Mouse (Mus musculus) frontal cortex, postnatal 10 days (tissue): Measurements from ENCODE around the gene Fam185a.

Experiments used
- DNase-seq, 2 experiments: peaks; one replicate each; pipeline ENCODE4 v3.0.0; 2022; ENCODE audit warnings: low spot score in 2 of 2, mixed read lengths in 1 of 2

Gene Fam185a

DNA sequence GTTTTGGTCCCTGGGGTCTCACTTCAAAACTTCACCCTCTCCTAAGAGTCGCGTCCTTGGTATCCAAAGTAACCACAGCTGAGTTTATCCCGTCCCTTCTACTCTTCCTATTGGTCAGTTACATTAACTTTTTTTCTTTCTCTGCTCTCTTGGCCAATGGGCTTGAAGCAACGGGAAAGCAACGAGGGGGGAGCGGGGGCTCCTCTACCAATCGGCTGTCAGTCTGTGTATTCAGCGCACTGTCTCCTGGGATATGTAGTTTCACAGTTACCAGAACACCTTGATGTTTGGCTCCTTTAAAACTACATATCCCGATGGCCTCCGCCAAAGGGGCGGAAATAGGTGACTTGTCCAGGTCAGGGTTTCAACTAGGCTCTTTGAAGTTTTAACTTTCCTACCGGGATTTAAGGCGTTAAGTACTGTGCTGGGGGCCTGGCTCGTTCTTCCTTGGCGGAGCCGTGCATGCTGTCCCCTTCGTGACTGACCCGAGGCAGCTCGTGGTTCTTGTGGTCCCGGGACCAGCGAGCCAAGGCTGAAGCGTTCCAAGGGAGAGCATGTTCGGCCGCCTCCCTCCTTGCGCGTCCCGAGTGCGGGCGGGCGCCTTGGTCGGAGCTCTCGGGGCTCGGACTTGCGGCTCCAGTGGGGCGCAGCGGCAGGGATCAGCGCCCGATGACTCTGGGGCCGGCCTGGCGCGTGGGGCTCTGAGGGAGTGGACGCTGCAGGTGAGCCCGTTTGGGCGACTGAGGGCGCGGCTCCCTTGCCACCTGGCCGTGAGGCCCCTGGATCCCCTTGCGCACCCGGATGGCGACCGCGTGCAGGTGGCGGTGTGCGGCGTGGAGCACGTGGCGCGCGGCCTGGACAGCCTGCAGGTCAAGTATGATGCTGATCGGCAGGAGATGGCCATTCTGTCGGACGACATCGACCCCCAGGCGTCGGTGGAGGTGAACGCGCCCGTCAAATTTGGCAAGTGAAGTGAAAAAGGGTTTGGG lies at the start of gene Fam185a, which contains the start of gene Ccdc146:
Gene Fam185a (plus strand): TSS at position 345 of the 989 bp plus-strand sequence.
Gene Ccdc146 (minus strand): TSS at position 64 of the 989 bp plus-strand sequence.
- peak; percentile 91 to 97 for DNase-seq

DNA sequence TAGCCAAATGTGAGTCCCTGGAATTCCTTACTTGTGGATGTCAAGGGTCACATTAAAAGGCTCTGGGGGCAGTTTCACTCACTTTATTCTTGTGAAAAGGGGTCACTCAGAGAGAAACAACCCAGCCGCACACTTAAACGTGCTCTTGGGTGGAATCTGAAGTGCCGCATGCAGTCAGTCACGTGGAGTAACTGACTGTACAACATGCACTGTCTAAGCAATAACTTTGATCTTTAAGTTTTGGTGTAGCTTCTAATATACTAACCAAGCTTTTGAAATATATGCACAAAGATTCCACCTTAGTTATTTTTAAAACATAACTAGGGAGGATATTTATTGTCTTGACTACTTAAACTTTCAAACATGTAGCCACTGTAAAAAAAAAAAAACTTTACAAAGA lies 47.8 kb upstream of the Fam185a start:
- DNase-seq: no peak

DNA sequence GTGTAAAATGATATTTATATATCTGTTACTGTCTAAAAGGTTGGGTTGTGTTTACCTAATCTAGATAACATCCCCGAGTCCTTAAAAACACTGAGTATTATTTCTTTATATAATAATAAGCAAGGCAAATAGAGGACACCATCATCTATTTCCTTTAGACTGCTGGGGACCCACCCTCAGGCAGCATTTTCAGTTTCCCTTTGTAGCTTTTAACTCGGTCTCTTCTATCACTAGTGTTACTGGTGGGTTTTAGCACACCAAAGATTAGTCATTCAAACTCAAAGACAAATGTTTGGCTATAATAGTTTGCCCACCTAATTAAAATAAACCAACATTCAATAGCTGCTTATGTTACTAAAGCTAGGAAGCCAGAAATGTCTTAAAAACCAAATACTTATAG lies 46.4 kb upstream of the Fam185a start:
- DNase-seq: no peak

DNA sequence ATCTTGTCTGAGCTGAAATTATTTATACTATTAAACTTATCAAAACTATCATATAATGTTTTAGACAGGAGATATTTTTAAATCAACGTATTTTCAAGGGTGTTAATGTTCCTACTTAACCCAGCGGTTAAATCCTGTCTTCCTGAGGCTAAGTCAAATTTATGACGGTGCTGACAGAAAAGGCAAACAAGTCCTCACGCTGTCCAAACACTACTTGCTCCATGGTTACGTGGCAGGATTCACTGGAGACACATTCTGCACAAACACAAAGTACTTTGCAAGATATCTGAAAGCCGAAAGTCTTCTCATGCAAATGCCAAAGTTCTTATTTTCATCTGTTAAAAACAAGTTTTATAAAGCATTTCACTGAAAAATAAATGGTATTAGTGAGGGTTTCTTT lies 42.8 kb upstream of the Fam185a start:
- no peak for DNase-seq

DNA sequence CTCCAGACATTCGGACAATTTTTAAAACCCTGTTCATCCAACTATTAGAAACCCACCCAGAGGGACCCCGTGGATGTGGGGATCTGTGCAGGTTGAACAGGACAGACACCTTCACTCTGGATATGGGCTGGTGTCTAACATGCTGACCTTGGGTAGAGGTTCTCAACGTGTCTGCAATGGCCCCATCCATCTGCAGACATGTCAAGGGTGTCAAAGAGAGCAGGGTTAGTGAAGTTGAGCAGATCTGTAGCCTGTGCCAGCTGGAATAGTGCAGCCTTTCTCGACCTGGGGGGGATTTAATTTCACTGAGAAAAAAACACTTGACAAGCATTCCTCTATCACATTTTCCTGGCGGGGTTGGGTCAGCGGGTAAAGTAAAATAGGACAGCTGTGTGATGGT lies 42.1 kb upstream of the Fam185a start:
- no peak for DNase-seq

DNA sequence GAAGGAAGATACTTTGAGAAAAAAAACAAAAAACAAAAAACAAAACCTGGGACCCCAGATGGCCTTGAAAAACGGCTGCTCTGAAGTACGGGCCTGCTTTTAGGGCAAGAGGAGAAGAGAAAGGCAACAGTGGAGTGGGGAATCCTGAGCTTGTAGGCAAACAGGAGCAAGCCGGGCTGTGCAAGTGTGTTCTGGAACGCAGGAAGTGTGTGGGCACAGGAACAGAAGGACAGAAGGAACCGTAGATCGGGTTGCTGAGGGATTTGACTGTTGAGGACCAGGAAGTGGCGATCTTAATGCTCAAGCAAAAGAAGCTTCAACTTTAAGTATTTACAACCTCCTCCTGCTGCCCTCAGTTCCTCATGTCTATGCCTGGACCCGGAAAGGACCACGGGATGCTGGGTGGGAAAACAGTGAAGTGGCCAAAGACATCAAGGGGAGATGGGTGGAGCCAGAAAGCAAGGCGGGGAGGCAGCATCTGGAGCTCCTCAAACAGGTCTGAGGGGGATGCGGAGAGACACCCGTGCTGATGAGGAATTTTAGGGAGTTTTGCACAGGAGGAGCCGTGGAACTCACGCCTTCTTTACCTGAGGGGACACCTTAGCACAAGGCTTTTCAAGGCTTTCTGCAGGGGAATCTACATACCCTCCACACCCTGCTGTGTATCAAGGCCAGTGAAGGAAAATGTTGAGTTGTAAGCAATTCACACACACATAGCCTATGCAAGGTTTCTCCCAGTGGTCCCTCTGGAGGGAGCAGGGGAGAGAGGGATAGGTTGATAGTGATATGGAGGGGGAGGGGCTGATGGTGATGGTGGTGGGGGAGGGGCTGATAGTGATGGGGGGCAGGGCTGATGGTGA lies 41.1 kb upstream of the Fam185a start:
- DNase-seq: no peak

DNA sequence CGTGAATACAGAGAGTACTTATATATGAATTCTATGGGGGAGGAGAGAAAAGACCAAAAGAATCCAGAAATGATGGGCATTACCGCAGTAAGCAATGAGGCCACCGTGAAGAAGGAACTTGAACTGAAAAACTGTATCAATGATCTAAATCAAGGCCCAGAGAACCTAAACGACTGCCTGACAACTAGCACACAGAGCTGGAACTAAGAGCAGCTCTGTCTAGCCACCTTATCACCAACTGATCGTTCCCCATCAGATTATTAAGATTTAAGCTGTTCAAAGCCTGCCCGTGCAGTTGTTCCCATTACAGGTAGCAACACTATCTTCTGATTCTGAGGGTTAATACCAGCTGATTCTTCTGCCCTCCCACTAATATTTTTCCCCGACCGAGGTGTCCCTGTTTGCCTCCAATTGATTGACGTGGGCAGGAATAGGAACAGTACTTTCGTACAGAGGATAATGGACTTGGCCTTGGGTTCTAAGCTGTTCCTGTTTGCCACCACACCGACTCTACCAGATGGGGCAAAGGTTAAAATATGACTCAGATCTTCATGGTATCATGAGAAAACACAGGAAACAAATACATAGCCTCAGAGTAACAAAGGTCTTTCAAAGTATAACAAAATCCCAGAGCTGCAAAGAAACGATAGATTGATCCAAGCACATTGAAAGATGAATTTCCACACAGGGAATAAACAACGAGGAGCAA lies 40.4 kb upstream of the Fam185a start:
- no peak for DNase-seq

DNA sequence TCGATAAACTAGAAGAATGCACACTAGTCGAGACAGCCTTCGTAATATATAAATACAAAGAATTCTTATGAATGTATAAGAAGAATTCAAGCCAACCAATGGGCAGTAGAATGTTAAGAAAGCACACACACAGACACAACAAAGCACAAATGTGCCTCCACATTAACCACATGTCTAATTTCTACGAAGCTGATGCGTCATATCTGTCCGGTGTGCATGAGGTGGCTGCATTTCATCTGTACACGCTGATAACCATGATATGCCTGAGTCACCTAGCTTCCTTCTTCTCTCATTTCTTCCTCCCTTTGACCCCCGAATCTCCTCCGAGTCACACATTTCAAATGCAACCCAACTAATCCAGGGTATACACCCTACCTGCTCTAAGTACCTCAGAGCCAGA lies 39.8 kb upstream of the Fam185a start:
- no peak for DNase-seq

DNA sequence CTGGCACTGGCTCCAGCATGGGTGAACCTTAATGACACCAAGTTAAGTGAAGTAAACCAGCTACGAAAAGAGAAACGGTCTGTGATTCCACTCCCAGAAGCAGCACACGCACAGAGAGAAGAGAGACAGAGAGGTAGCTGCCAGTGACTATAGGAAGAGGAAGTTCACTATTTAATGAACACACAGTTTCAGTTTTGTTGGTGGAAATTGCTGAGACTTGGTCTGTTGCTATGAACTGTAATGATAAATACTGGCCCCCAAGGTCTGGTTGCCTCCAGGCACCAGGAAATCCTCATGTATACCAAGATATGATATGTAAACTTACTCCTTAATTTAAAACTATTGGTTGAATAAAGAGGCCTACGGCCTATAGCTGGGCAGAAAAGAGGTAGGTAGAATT lies 38.3 kb upstream of the Fam185a start:
- no peak for DNase-seq

DNA sequence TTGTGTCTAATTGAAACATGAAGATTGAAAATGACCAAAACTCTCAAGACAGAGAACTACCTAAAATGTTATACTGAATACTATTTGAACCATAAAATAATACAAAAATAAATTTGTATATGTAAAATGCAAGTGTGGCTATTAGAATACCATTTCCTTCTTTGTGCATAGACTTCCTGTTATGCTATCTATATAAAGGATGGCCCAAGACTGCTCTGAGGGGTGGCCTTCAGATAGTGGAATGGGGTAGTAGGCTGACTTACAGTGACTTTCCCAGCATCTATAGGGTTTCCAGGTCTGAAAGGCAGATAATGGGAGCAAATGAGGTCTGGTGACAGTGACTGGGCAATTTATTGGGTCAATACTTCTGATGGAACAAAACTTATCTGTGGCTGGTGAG lies 37.4 kb upstream of the Fam185a start:
- DNase-seq: no peak

DNA sequence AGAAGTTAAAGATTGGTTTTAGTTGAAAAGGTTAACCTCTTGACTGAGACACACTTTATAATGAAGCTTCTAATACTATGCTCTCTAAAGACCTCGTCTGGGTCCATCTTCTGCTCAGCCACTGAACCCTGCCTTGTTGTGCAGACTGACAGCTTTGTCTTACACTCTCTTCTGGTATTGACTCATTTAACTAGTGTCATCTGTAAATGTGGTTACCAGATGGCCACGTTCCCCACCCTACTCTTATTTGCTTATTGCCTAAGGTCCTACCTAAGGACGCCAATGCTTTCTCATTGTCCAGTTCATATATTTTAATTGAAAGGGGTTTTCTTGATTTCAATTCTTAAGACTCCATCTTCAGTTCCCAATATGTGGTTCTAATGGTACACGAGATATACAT lies 35.9 kb upstream of the Fam185a start:
- DNase-seq: no peak

DNA sequence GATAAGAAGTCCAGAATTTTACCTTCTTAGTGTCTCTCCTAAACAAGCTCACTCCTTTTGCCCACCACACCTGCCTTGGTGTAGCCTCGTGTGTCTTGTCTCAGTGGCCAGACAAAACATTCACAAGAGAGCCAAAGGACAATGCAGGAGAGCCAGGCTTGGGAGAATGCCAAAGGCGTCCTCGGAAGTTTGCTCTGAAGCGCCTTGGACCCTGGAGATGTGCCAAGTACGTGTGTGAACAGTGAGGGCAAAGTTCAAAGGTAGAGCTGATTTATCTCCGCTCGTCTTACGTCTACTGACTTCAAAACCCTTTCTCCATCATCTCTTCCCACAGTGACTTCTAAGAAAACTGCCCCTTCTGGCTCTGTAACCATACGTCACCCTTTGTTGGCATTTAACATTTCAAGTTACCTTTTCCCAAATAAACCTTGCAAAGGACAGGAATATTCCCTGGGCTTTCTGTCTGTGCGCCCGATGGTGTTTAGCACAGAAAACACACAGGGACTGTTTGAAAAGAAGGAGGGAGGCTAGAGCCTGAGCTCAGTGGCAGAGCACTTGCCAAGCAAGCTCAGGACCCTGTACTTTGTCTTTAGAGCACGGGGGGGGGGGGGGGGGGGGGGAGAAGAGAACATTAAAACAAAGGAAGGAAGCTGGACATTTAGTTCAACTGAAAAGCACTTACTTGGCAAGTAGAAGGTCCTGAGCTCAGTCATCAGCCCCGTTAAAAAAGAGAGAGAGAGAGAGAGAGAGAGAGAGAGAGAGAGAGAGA lies 33.0 kb upstream of the Fam185a start:
- DNase-seq: no peak

DNA sequence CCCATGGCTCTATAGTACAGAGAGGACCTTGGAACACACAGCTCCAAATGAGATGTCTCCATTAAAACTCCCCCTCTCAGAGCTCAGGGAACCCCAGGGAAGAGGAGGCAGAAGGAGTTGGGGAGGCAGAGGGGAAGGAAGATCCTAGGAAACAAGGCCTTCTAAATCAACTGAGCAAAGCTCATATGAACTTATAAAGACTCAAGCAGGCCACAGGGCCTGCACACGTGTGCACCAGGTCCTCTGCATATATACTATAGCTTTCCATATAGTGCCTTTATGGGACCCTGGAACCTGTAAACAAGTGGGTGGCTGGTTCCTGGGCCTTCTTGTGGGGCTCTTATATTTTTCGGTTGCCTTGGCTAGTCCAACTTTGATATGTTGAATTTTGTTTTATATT lies 30.2 kb upstream of the Fam185a start:
- DNase-seq: no peak

DNA sequence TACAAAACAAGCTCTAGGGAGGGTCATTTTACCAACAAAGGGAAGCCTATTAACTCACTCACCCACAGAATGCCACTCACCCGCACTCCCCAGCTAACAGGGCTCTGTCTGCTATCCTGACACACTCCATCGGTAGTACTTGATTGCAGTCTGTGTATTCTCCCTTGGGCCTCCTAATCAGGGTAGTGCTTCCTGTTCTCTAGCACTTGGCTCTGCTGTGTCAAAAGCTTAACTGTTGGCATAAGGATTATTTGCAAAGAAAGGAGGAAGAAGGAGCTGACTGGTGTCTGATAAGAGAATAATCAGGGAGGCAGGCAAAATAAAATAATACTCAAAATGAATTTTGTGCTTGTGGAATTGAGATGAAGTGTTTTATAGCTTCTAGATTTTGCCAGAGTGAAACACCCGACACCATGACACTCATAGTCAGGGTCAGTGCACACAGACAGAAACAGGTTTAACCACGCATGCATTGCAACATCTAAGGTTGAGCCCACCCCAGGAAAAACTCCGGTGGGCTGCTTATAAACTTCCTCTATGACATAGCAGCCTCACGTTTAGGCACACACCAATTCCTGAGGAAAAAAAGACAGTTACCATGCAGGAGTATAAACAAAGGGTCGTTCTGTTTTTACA lies 29.4 kb upstream of the Fam185a start:
- no peak for DNase-seq

DNA sequence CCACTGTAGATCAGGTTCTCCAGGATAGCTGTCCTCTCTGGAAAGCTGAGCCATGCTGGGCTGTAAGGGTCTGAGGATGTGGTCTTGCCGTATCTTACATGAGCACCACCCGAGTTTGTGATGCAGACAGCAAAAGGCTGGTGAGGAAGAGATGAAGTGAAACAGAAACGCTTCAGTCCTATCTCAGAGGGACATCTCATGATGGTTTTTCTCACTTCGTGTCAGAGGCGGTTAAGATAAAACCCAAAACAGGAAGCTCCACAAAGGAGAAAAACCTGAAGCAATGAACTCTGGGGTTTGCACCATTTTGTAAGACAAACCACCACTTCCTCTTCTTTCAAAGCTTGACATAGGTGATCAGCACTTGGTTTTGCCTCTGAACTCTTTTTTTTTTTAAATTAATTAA lies 13.5 kb upstream of the Fam185a start:
- no peak for DNase-seq

DNA sequence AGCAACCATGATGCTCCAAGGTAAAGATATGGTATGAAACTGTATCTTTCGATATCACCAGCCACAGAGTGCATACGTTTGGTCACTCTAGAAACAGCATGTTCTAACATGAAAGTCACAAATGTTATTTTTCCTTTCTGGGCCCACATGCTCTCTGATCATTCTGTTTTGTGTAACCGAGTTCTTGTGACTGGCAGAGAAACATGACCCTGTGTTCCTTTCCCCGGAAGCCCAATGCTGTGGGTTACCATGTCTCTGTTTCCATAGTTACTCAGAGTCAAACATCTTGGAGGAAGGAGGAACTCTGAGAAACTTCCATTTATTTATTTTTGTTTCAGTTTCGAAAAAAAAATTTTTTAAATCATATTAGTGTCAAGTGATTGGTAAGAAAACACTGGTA lies 12.7 kb upstream of the Fam185a start:
- DNase-seq: no peak

DNA sequence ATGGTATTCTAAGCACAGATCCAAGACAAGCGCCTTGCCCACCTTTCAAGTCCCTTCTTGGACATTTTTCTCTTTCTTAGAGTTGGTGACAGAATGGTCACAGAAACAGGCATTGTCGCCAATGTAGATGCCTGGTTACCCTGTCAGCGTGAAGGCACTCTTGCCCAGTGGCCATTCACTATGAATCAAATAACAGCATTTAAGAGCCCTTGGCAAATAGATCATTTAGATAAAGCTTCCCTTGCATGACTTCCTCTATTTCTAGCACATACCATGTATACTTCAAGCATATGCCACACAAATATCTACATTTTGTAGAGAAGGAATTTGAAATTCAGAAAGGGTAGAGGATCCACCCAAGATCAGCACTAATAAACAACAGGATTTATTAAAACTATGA lies 11.4 kb upstream of the Fam185a start:
- no peak for DNase-seq

DNA sequence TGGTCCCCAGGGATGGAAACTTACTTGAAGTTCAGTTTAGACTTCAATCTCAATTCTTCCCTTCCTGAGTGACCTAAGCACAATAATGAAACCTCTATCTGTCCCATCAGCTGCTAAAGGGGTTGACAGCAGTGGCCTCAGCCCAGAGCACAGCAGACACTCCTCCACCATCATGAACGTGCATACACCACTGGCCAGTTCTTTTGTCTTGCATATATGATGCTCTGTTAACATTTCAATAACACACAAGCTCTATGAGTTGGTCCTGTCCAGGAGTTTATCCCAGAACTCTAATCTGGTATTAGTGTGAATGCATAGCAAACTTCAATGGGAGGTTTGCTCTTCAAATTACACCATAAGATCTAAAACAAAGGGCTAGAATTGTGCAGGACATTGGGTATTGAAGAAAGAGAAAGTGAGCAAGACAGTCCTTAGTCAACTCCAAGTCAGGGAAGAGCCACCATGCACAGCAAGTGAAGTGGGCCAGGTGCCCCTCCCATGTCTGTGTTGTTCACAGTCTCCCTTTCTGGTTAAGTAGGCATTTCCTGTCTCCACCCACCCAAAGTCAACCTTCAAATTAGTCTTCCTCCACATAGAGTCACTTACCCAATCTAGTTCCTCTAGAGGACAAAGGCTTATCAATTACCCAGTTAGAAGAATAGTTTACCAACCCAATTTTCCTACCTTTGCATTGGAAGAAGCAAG lies 10.5 kb upstream of the Fam185a start:
- no peak for DNase-seq

DNA sequence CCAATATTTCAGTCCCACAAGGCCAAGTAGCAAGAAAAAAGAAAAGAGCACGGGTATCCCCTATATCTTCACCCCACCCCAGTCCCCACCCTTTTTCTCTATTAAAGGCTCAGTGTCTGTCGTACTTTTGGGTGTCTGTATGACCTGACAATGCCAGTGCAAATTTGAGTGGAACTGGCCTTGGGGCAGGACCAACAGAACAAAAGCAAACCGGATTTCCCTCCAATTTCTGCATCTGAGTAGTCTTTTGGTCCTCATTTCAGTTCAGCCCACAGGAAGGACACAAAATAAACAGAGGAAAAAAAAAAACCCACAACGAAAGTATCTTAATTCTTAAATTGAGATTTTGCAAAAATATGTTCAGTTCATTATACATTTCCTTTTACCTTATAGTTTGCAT lies 6.1 kb upstream of the Fam185a start:
- no peak for DNase-seq

DNA sequence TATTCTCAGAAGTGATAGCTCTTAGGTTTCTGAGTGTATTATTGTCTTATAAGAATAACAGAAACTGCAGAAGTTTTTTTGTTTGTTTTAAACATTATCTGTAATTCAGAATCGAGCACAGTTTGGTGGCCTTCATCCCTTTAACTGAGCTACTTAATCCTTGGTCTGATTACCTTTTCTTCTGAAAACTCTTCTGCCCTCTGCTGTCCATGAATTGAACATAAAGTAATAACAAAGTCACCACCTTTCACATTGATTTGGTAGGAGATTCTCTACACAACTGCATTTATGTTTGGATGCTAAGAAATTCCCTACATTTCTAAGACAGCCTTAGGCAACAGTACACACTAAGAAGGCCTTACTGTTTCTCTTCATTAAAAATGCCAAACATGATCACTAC lies 4.1 kb upstream of the Fam185a start:
- DNase-seq: no peak
